ENCODE assay signal across 12 mouse cellular contexts in the genomic region with DNA sequence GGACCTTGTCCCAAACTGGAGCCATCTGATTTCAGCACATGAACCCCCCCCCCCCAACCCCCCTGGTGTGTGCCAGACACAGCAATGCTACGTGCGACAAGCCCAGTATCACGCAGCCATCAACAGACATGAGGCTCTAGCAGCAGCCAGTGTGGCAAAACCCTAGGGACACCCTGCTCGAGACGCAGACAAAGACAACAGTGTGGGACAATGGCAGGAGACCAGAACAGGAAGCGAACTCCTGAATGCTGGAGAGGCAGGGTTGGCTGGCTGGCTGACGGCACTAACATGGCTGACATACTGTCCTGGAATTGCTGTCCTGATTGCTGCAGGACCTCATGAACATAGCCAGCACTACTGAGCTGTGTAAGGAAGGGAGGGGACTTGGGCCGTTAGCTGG. TPM values are rescaled to one million over a fixed set of nuclear protein-coding genes. Genes with fewer than 3 reads are reported as not detected.
DNase-seq lines count a peak whose midpoint lies in the region; ATAC-seq and TF ChIP-seq lines count a peak whose summit lies in the region.
"Had no signal": no experiment of that assay in that cellular context is flagged by ENCODE, and none has a peak within 500 bp of the region (broad histone marks: within the 10 kb centered on the region; RNA-seq: fewer than 3 reads in every experiment).

No protein-coding gene starts in this region.

- H3K27ac ChIP-seq in hindbrain, embryonic 12.5 days: 0 out of 2 replicates have a peak overlapping the region, but pooled peaks have one; percentile 44
- no peak overlapping the region for H3K27ac ChIP-seq in hindbrain, embryonic 14.5 days
- 0 out of 2 replicates have a peak overlapping the region, but pooled peaks have one; percentile 18 for H3K27ac ChIP-seq in neural tube, embryonic 13.5 days (replicated peaks)
- peak overlapping the region; percentile 40; the same call in 1 of the 2 replicates for H3K27ac ChIP-seq in hindbrain, embryonic 13.5 days
- H3K27ac ChIP-seq in stomach, postnatal 0 days (replicated peaks): peak overlapping the region; percentile 45; the same call in 1 of the 2 replicates
- H3K27ac ChIP-seq: embryonic facial prominence, embryonic 15.5 days had no signal

- no peak for DNase-seq in hindbrain, embryonic 14.5 days (ENCODE audit: low spot score)
- DNase-seq in neural tube, embryonic 10.5 days (ENCODE audit: extremely low spot score, low spot score): no peak
- DNase-seq in stomach, postnatal 0 days (ENCODE audit: low spot score): no peak
- DNase-seq in ovary, postnatal 14 days (ENCODE audit: low spot score): no peak
- no peak for DNase-seq in gastrocnemius, postnatal 14 days
- DNase-seq: right cerebral cortex, postnatal 25 days had no signal

- 71% methylated on average over 8 of the region's 8 CpGs for WGBS in hindbrain, embryonic 12.5 days
- WGBS in hindbrain, embryonic 14.5 days: 62% methylated on average over 8 of the region's 8 CpGs
- 75% methylated on average over 8 of the region's 8 CpGs for WGBS in neural tube, embryonic 13.5 days
- WGBS in hindbrain, embryonic 13.5 days: 72% methylated on average over 8 of the region's 8 CpGs
- WGBS in stomach, postnatal 0 days: 86% methylated on average over 8 of the region's 8 CpGs

- no peak for ATAC-seq in hindbrain, embryonic 12.5 days (ENCODE audit: low FRiP score)
- ATAC-seq in hindbrain, embryonic 14.5 days (ENCODE audit: low FRiP score): no peak
- no peak for ATAC-seq in neural tube, embryonic 13.5 days (ENCODE audit: low read depth)
- no peak for ATAC-seq in hindbrain, embryonic 13.5 days (ENCODE audit: low FRiP score)
- ATAC-seq in stomach, postnatal 0 days (ENCODE audit: low FRiP score, low TSS enrichment): no peak
- ATAC-seq: inflammation-experienced regulatory T-cells, adult 6 months had no signal

- no peak overlapping the region; the same call in 1 of the 2 replicates for H3K9ac ChIP-seq in hindbrain, embryonic 12.5 days
- H3K9ac ChIP-seq in hindbrain, embryonic 14.5 days: no peak overlapping the region
- 0 out of 2 replicates have a peak overlapping the region, but pooled peaks have one; percentile 1 for H3K9ac ChIP-seq in neural tube, embryonic 13.5 days
- H3K9ac ChIP-seq in hindbrain, embryonic 13.5 days: no peak overlapping the region
- 0 out of 2 replicates have a peak overlapping the region, but pooled peaks have one; percentile 13 for H3K9ac ChIP-seq in stomach, postnatal 0 days (ENCODE audit: low read length)
- H3K9ac ChIP-seq: embryonic facial prominence, embryonic 15.5 days had no signal

- H3K27me3 ChIP-seq in hindbrain, embryonic 12.5 days: no peaks in the 10 kb centered on the region
- no peaks in the 10 kb centered on the region for H3K27me3 ChIP-seq in hindbrain, embryonic 14.5 days (ENCODE audit: control insufficient read depth, insufficient read depth, low read length)
- no peaks in the 10 kb centered on the region for H3K27me3 ChIP-seq in neural tube, embryonic 13.5 days
- H3K27me3 ChIP-seq in hindbrain, embryonic 13.5 days: no peaks in the 10 kb centered on the region
- no peaks in the 10 kb centered on the region for H3K27me3 ChIP-seq in stomach, postnatal 0 days (ENCODE audit: control insufficient read depth, insufficient read depth, low read length)
- H3K27me3 ChIP-seq: embryonic facial prominence, embryonic 15.5 days had no signal

- no peak for TF ChIP-seq CTCF in stomach, postnatal 0 days (IDR thresholded peaks at IDR 0.05; ENCODE audit: low read depth)

- intact Hi-C loops in gastrocnemius, postnatal 14 days (cut with DNase I; ENCODE audit: low total_unique reads): loop anchor here (5.0 kb wide), 1 partner anchor 43 kb away; no protein-coding TSS in a partner anchor

- H3K4me1 ChIP-seq in hindbrain, embryonic 12.5 days: peaks cover 20% of the 10 kb centered on the region
- H3K4me1 ChIP-seq in hindbrain, embryonic 14.5 days (replicated peaks; ENCODE audit: control insufficient read depth, insufficient read depth, low read length): peaks cover 14% of the 10 kb centered on the region
- H3K4me1 ChIP-seq in neural tube, embryonic 13.5 days (replicated peaks): peaks cover 20% of the 10 kb centered on the region
- peaks cover 30% of the 10 kb centered on the region for H3K4me1 ChIP-seq in hindbrain, embryonic 13.5 days (replicated peaks)
- H3K4me1 ChIP-seq in stomach, postnatal 0 days (replicated peaks; ENCODE audit: control insufficient read depth, insufficient read depth): peaks cover 14% of the 10 kb centered on the region; the same call in 1 of the 2 replicates

- no peak overlapping the region for H3K4me2 ChIP-seq in hindbrain, embryonic 12.5 days (replicated peaks)
- no peak overlapping the region for H3K4me2 ChIP-seq in hindbrain, embryonic 14.5 days (replicated peaks)
- H3K4me2 ChIP-seq in neural tube, embryonic 13.5 days: no peak overlapping the region
- no peak overlapping the region for H3K4me2 ChIP-seq in hindbrain, embryonic 13.5 days
- H3K4me2 ChIP-seq in stomach, postnatal 0 days (replicated peaks; ENCODE audit: low read depth): no peak overlapping the region
- H3K4me2 ChIP-seq: embryonic facial prominence, embryonic 15.5 days had no signal

- no peak overlapping the region for H3K4me3 ChIP-seq in hindbrain, embryonic 12.5 days
- no peak overlapping the region for H3K4me3 ChIP-seq in hindbrain, embryonic 14.5 days (replicated peaks; ENCODE audit: low read length)
- no peak overlapping the region for H3K4me3 ChIP-seq in neural tube, embryonic 13.5 days
- H3K4me3 ChIP-seq in hindbrain, embryonic 13.5 days: no peak overlapping the region
- no peak overlapping the region for H3K4me3 ChIP-seq in stomach, postnatal 0 days (ENCODE audit: low read depth, low read length)
- H3K4me3 ChIP-seq: embryonic facial prominence, embryonic 15.5 days had no signal

- peaks cover 38% of the 10 kb centered on the region for H3K36me3 ChIP-seq in hindbrain, embryonic 12.5 days
- H3K36me3 ChIP-seq in hindbrain, embryonic 14.5 days (replicated peaks; ENCODE audit: control insufficient read depth, insufficient read depth): peaks cover 41% of the 10 kb centered on the region
- H3K36me3 ChIP-seq in neural tube, embryonic 13.5 days: peaks cover 39% of the 10 kb centered on the region
- H3K36me3 ChIP-seq in hindbrain, embryonic 13.5 days: peaks cover 40% of the 10 kb centered on the region
- peaks cover 18% of the 10 kb centered on the region for H3K36me3 ChIP-seq in stomach, postnatal 0 days (ENCODE audit: control insufficient read depth, insufficient read depth, low read length)

- no peaks in the 10 kb centered on the region for H3K9me3 ChIP-seq in hindbrain, embryonic 12.5 days (replicated peaks)
- no peaks in the 10 kb centered on the region for H3K9me3 ChIP-seq in hindbrain, embryonic 14.5 days (ENCODE audit: control insufficient read depth, low read length)
- H3K9me3 ChIP-seq in neural tube, embryonic 13.5 days: no peaks in the 10 kb centered on the region
- H3K9me3 ChIP-seq in hindbrain, embryonic 13.5 days: no peaks in the 10 kb centered on the region
- H3K9me3 ChIP-seq in stomach, postnatal 0 days (ENCODE audit: control insufficient read depth, low read length): no peaks in the 10 kb centered on the region
- H3K9me3 ChIP-seq: embryonic facial prominence, embryonic 15.5 days; G1E had no signal

- no peak for TF ChIP-seq EP300 in stomach, postnatal 0 days (optimal IDR thresholded peaks at IDR 0.05)

RNA-seq across cellular contexts. Expression of a gene that starts 4.4 kb away (rescaled TPM):
- polyA plus RNA-seq in hindbrain, embryonic 12.5 days (2016; fragmentation: Nextera tagmentation; extraction: Ambion mirVana): 163 and 171 TPM in 2 replicates
- polyA plus RNA-seq in hindbrain, embryonic 14.5 days (2014; fragmentation: Nextera tagmentation; extraction: Ambion mirVana): 142 and 150 TPM in 2 replicates
- polyA plus RNA-seq in neural tube, embryonic 13.5 days (2015; fragmentation: Nextera tagmentation; extraction: Ambion mirVana): 141 and 153 TPM in 2 replicates
- 150 and 154 TPM in 2 replicates for polyA plus RNA-seq in hindbrain, embryonic 13.5 days (2015; fragmentation: Nextera tagmentation; extraction: Ambion mirVana)
- polyA plus RNA-seq in stomach, postnatal 0 days (2015; fragmentation: Nextera tagmentation; extraction: Ambion mirVana): 121 and 122 TPM in 2 replicates
- total RNA-seq in gastrocnemius, postnatal 14 days (2021): 10 to 100 TPM; 45.3 to 55.6 TPM

RNA-seq across cellular contexts. Expression of a gene that starts 11.8 kb away (rescaled TPM):
- 449 and 484 TPM in 2 replicates for polyA plus RNA-seq in hindbrain, embryonic 12.5 days (2016; fragmentation: Nextera tagmentation; extraction: Ambion mirVana)
- 556 and 557 TPM in 2 replicates for polyA plus RNA-seq in hindbrain, embryonic 14.5 days (2014; fragmentation: Nextera tagmentation; extraction: Ambion mirVana)
- 505 and 556 TPM in 2 replicates for polyA plus RNA-seq in neural tube, embryonic 13.5 days (2015; fragmentation: Nextera tagmentation; extraction: Ambion mirVana)
- 509 and 531 TPM in 2 replicates for polyA plus RNA-seq in hindbrain, embryonic 13.5 days (2015; fragmentation: Nextera tagmentation; extraction: Ambion mirVana)
- 435 and 445 TPM in 2 replicates for polyA plus RNA-seq in stomach, postnatal 0 days (2015; fragmentation: Nextera tagmentation; extraction: Ambion mirVana)
- total RNA-seq in gastrocnemius, postnatal 14 days (2021): 100 to 1,000 TPM; 389 TPM

RNA-seq across cellular contexts. Expression of a gene that starts 18.7 kb away (rescaled TPM):
- polyA plus RNA-seq in hindbrain, embryonic 12.5 days (2016; fragmentation: Nextera tagmentation; extraction: Ambion mirVana): 8.7 and 8.9 TPM in 2 replicates
- 1.1 and 1.7 TPM in 2 replicates for polyA plus RNA-seq in hindbrain, embryonic 14.5 days (2014; fragmentation: Nextera tagmentation; extraction: Ambion mirVana)
- 2.4 and 2.9 TPM in 2 replicates for polyA plus RNA-seq in neural tube, embryonic 13.5 days (2015; fragmentation: Nextera tagmentation; extraction: Ambion mirVana)
- polyA plus RNA-seq in hindbrain, embryonic 13.5 days (2015; fragmentation: Nextera tagmentation; extraction: Ambion mirVana): 2.5 and 2.8 TPM in 2 replicates
- polyA plus RNA-seq in stomach, postnatal 0 days (2015; fragmentation: Nextera tagmentation; extraction: Ambion mirVana): 2.0 TPM in 2 replicates
- total RNA-seq in gastrocnemius, postnatal 14 days (2021): 1 to 10 TPM; 1.7 to 1.9 TPM

RNA-seq across cellular contexts. Expression of a gene that starts 38.9 kb away (rescaled TPM):
- 6.9 and 7.7 TPM in 2 replicates for polyA plus RNA-seq in hindbrain, embryonic 12.5 days (2016; fragmentation: Nextera tagmentation; extraction: Ambion mirVana)
- 4.1 and 4.5 TPM in 2 replicates for polyA plus RNA-seq in hindbrain, embryonic 14.5 days (2014; fragmentation: Nextera tagmentation; extraction: Ambion mirVana)
- 7.7 and 8.1 TPM in 2 replicates for polyA plus RNA-seq in neural tube, embryonic 13.5 days (2015; fragmentation: Nextera tagmentation; extraction: Ambion mirVana)
- 5.2 and 6.1 TPM in 2 replicates for polyA plus RNA-seq in hindbrain, embryonic 13.5 days (2015; fragmentation: Nextera tagmentation; extraction: Ambion mirVana)
- 2.6 and 3.2 TPM in 2 replicates for polyA plus RNA-seq in stomach, postnatal 0 days (2015; fragmentation: Nextera tagmentation; extraction: Ambion mirVana)
- total RNA-seq in gastrocnemius, postnatal 14 days (2021): 1 to 10 TPM; 4.2 TPM

RNA-seq across cellular contexts. Expression of a gene that starts 46.8 kb away (rescaled TPM):
- 178 and 204 TPM in 2 replicates for polyA plus RNA-seq in hindbrain, embryonic 12.5 days (2016; fragmentation: Nextera tagmentation; extraction: Ambion mirVana)
- 28.4 and 37.6 TPM in 2 replicates for polyA plus RNA-seq in hindbrain, embryonic 14.5 days (2014; fragmentation: Nextera tagmentation; extraction: Ambion mirVana)
- 55.6 and 56.2 TPM in 2 replicates for polyA plus RNA-seq in neural tube, embryonic 13.5 days (2015; fragmentation: Nextera tagmentation; extraction: Ambion mirVana)
- polyA plus RNA-seq in hindbrain, embryonic 13.5 days (2015; fragmentation: Nextera tagmentation; extraction: Ambion mirVana): 43.7 and 53.1 TPM in 2 replicates
- polyA plus RNA-seq in stomach, postnatal 0 days (2015; fragmentation: Nextera tagmentation; extraction: Ambion mirVana): 236 and 245 TPM in 2 replicates
- 10 to 100 TPM; 19.2 to 24.8 TPM for total RNA-seq in gastrocnemius, postnatal 14 days (2021)

Comparison
In these comparisons a context has a peak if more than half of its experiments do, and no peak if none do; other contexts are left out.
1. H3K9ac ChIP-seq: peak in neural tube, embryonic 13.5 days (single experiment) and stomach, postnatal 0 days (single experiment); none in hindbrain, embryonic 12.5 days (single experiment), hindbrain, embryonic 14.5 days (single experiment) and hindbrain, embryonic 13.5 days (single experiment).